Mouse (Mus musculus) limb, embryonic 13.5 days (tissue): Measurements from ENCODE around the gene Gm21560. TPM values are rescaled to one million over a fixed set of nuclear protein-coding genes. Genes with fewer than 3 reads are reported as not detected.
"Not testable (repeated sequence)": the region's sequence is repeated elsewhere in the genome, so short reads cannot be mapped to it uniquely, and the experiment has no call there.

Experiments used
- ATAC-seq: fragments of 200-750 bp; cut with Nextera tagmentation; 2 replicates; pipeline ENCODE4 v1.8.0; 2017; ENCODE audit warnings: low read depth, moderate number of reproducible peaks, moderate TSS enrichment; ENCODE audit not compliant: low FRiP score
- H3K27ac ChIP-seq: fragments of 300-500 bp; sonication (generic); 2 replicates; pipeline ENCODE4 v1.5.1; 2015; ENCODE audit warnings: inconsistent platforms, mild to moderate bottlenecking, moderate library complexity
- H3K27me3 ChIP-seq: fragments of 300-500 bp; sonication (generic); 2 replicates; pipeline ENCODE4 v1.6.1; 2015; ENCODE audit warnings: mild to moderate bottlenecking, inconsistent platforms
- H3K36me3 ChIP-seq: fragments of 300-500 bp; sonication (generic); 2 replicates; pipeline ENCODE4 v1.6.1; 2015; ENCODE audit warnings: inconsistent platforms, mild to moderate bottlenecking, moderate library complexity
- H3K4me1 ChIP-seq: fragments of 300-500 bp; sonication (generic); 2 replicates; pipeline ENCODE4 v1.6.1; 2015; ENCODE audit warnings: inconsistent platforms
- H3K4me2 ChIP-seq: fragments of 300-500 bp; sonication (generic); replicated peaks from 2 replicates; pipeline ENCODE4 v1.6.1; 2015; ENCODE audit warnings: inconsistent platforms, mild to moderate bottlenecking, moderate library complexity
- H3K4me3 ChIP-seq: fragments of 300-500 bp; sonication (generic); 2 replicates; pipeline ENCODE4 v1.5.1; 2015; ENCODE audit warnings: moderate library complexity, mild to moderate bottlenecking, inconsistent platforms
- H3K9ac ChIP-seq: fragments of 300-500 bp; sonication (generic); 2 replicates; pipeline ENCODE4 v1.6.1; 2015; ENCODE audit warnings: mild to moderate bottlenecking, inconsistent platforms
- H3K9me3 ChIP-seq: fragments of 300-500 bp; sonication (generic); 2 replicates; pipeline ENCODE4 v1.6.1; 2016; ENCODE audit warnings: inconsistent platforms
- WGBS: fragments of 180-500 bp; shearing (Covaris S2); methylation state at CpG from one replicate; pipeline ENCODE4 v1.1.7; 2015; 5-methylcytosine and 5-hydroxymethylcytosine counted together
- polyA plus RNA-seq: library from polyadenylated mRNA; unstranded; fragments of >200 nt; fragmentation: Nextera tagmentation; extraction: Ambion mirVana; gene quantifications from 2 replicates; pipeline ENCODE4 v1.2.1, GENCODE M21; 2015

Gene Gm21560
- polyA plus RNA-seq, result not detected in 2 replicates

- H3K36me3 ChIP-seq, H3K9me3 ChIP-seq, H3K27ac ChIP-seq, ATAC-seq, H3K4me3 ChIP-seq, H3K4me1 ChIP-seq, H3K4me2 ChIP-seq, H3K9ac ChIP-seq, H3K27me3 ChIP-seq: not testable (repeated sequence)
- WGBS, result 59% methylated on average over 2 of the region's 2 CpGs
These were observed at the start of gene Gm21560 for GRCm38 (mm10) chr14:6219192-6219591. Gene Gm21560, minus strand, starts transcription at chr14:6219292.

GRCm38 (mm10) chr14:6163538-6163937 lies 55.6 kb downstream of the Gm21560 start:
- not testable (repeated sequence) for H3K4me1 ChIP-seq, ATAC-seq, H3K36me3 ChIP-seq, H3K4me3 ChIP-seq, H3K9ac ChIP-seq, H3K9me3 ChIP-seq, H3K27me3 ChIP-seq, H3K27ac ChIP-seq, H3K4me2 ChIP-seq
- 89% methylated on average over 6 of the region's 9 CpGs for WGBS

- WGBS, result 80% methylated on average over 1 of the region's 1 CpGs
- not testable (repeated sequence) for ATAC-seq
These were observed 58.0 kb downstream of the Gm21560 start for GRCm38 (mm10) chr14:6161085-6161484.

More at GRCm38 (mm10) chr14:6161085-6161484, 58.0 kb downstream of the Gm21560 start:
- H3K9me3 ChIP-seq, H3K36me3 ChIP-seq, H3K4me2 ChIP-seq, H3K9ac ChIP-seq, H3K27ac ChIP-seq, H3K27me3 ChIP-seq, H3K4me3 ChIP-seq, H3K4me1 ChIP-seq: not testable (repeated sequence)

Other genes with a start within 250 kb of the Gm21560 start
- gene Gm3453, start 240.2 kb downstream of the Gm21560 start, polyA plus RNA-seq, result not detected in 2 replicates
- not detected in 2 replicates for gene Gm6337, start 161.0 kb downstream of the Gm21560 start, polyA plus RNA-seq
- gene Gm8206, start 125.3 kb downstream of the Gm21560 start, polyA plus RNA-seq, result 1.1 and 1.4 TPM in 2 replicates
- 1.6 and 2.1 TPM in 2 replicates for gene Gm3468, start 110.6 kb downstream of the Gm21560 start, polyA plus RNA-seq
- not detected in 2 replicates for gene Gm3476, start 93.5 kb downstream of the Gm21560 start, polyA plus RNA-seq
- 1.4 and 1.7 TPM in 2 replicates for gene Gm3411, start 68.0 kb upstream of the Gm21560 start, polyA plus RNA-seq
- not detected in 2 replicates for gene Gm21103, start 85.6 kb upstream of the Gm21560 start, polyA plus RNA-seq
- not detected in 2 replicates for gene Gm3618, start 124.4 kb upstream of the Gm21560 start, polyA plus RNA-seq
- not detected in 2 replicates for gene Gm16440, start 171.0 kb upstream of the Gm21560 start, polyA plus RNA-seq
- 0.60 and 0.95 TPM in 2 replicates for gene Gm3591, start 193.2 kb upstream of the Gm21560 start, polyA plus RNA-seq
- not detected in 2 replicates for gene Gm3594, start 225.3 kb upstream of the Gm21560 start, polyA plus RNA-seq